Mouse (Mus musculus): ENCODE measurements around the gene Vwf. TPM values are rescaled to one million over a fixed set of nuclear protein-coding genes. Genes with fewer than 3 reads are reported as not detected.

Gene Vwf
- total and polyA plus RNA-seq, 2 experiments from 2014 or later, result 16.6 to 36.7 TPM

- no peak for TF ChIP-seq CTCF (IDR thresholded peaks at IDR 0.05)
- Histone ChIP-seq H3K9me3 (ENCODE audit: low read length) (no peaks in the 10 kb centered on the region), H3K9ac (replicated peaks; ENCODE audit: low read length, poor library complexity, severe bottlenecking) (no peak overlapping the region), H3K4me2 (ENCODE audit: low read depth, low read length, poor library complexity, severe bottlenecking) (no peak overlapping the region), H3K36me3 (ENCODE audit: insufficient read depth, low read length) (no peaks in the 10 kb centered on the region), H3K4me1 (ENCODE audit: insufficient read depth, low read length) (0 out of 2 replicates have a peak, but pooled peaks cover 4% of the 10 kb centered on the region), H3K27me3 (ENCODE audit: insufficient read depth, low read length) (no peaks in the 10 kb centered on the region), H3K4me3 (ENCODE audit: low read depth, low read length) (no peak overlapping the region), H3K27ac (ENCODE audit: low read depth, low read length) (no peak overlapping the region)
- no peak for ATAC-seq (ENCODE audit: low FRiP score)
- 66% methylated on average over 8 of the region's 8 CpGs for WGBS
- DNase-seq (ENCODE audit: low spot score), result peak; percentile 13
These were observed 43.9 kb downstream of the Vwf start for GRCm38 (mm10) chr6:125590471-125590870.

GRCm38 (mm10) chr6:125591652-125592385, 45.2 kb downstream of the Vwf start:
- Histone ChIP-seq H3K9ac (replicated peaks; ENCODE audit: low read length, poor library complexity, severe bottlenecking) (no peak overlapping the region), H3K4me2 (ENCODE audit: low read depth, low read length, poor library complexity, severe bottlenecking) (no peak overlapping the region), H3K27ac (ENCODE audit: low read depth, low read length) (no peak overlapping the region), H3K9me3 (ENCODE audit: low read length) (no peaks in the 10 kb centered on the region), H3K4me1 (ENCODE audit: insufficient read depth, low read length) (no peaks in the 10 kb centered on the region), H3K4me3 (ENCODE audit: low read depth, low read length) (no peak overlapping the region), H3K36me3 (ENCODE audit: insufficient read depth, low read length) (no peaks in the 10 kb centered on the region), H3K27me3 (ENCODE audit: insufficient read depth, low read length) (no peaks in the 10 kb centered on the region)
- ATAC-seq (ENCODE audit: low FRiP score) (no peak), DNase-seq (ENCODE audit: low spot score) (no peak)
- 66% methylated on average over 8 of the region's 8 CpGs for WGBS
- no peak for TF ChIP-seq CTCF (IDR thresholded peaks at IDR 0.05)

DNA sequence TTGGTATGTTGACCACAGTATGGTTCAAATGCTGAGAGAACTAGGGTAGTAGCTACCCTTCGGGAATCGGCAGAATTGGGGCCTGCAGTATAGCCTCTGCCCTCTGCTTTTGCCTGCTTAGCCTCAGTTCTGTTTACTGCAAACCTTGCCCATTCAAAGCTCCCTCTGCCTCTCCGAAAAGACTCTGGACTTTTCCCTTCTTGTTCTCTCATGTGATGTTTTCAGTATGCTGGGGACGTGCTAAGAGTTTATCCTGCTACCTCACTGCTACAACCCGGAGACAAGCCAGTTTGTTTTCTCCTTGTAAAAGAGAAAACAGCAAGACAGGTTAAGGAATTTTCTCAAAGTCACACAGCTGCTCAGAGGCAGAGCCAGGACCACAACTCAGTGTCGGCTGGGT, 46.0 kb downstream of the Vwf start:
- H3K4me1 ChIP-seq (ENCODE audit: insufficient read depth, low read length), result no peaks in the 10 kb centered on the region
- no peak overlapping the region for H3K4me2 ChIP-seq (ENCODE audit: low read depth, low read length, poor library complexity, severe bottlenecking)
- ATAC-seq (ENCODE audit: low FRiP score) (no peak), DNase-seq (ENCODE audit: low spot score) (no peak)
- no peak overlapping the region for H3K9ac ChIP-seq (replicated peaks; ENCODE audit: low read length, poor library complexity, severe bottlenecking)
- no peaks in the 10 kb centered on the region for H3K36me3 ChIP-seq (ENCODE audit: insufficient read depth, low read length)
- H3K27ac ChIP-seq (ENCODE audit: low read depth, low read length), result no peak overlapping the region
- no peaks in the 10 kb centered on the region for H3K9me3 ChIP-seq (ENCODE audit: low read length)
- 94% methylated on average over 6 of the region's 6 CpGs for WGBS
- TF ChIP-seq CTCF (IDR thresholded peaks at IDR 0.05), result no peak
- no peaks in the 10 kb centered on the region for H3K27me3 ChIP-seq (ENCODE audit: insufficient read depth, low read length)
- H3K4me3 ChIP-seq (ENCODE audit: low read depth, low read length), result no peak overlapping the region

DNA sequence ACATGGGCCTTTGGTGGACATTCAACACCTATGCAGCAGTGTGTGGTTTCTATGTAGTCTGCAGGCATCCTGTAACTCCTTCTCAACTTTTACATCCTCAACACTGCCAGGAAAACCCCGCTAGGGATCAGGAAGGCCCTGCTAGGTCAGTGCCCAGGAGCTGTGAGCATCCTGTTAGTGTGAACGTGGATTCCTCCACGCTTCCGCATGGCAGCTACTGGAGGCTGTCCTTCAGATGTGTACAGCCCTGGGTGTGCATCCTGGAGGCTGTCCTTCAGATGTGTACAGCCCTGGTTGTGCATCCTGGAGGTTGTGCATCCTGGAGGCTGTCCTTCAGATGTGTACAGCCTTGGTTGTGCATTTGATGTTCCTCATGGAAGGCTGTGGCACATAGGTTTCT, 47.7 kb downstream of the Vwf start:
- no peak for DNase-seq (ENCODE audit: low spot score)
- Histone ChIP-seq H3K9me3 (ENCODE audit: low read length) (no peaks in the 10 kb centered on the region), H3K4me2 (ENCODE audit: low read depth, low read length, poor library complexity, severe bottlenecking) (no peak overlapping the region), H3K27ac (ENCODE audit: low read depth, low read length) (no peak overlapping the region), H3K27me3 (ENCODE audit: insufficient read depth, low read length) (no peaks in the 10 kb centered on the region), H3K9ac (replicated peaks; ENCODE audit: low read length, poor library complexity, severe bottlenecking) (no peak overlapping the region), H3K36me3 (ENCODE audit: insufficient read depth, low read length) (no peaks in the 10 kb centered on the region), H3K4me3 (ENCODE audit: low read depth, low read length) (no peak overlapping the region), H3K4me1 (ENCODE audit: insufficient read depth, low read length) (no peaks in the 10 kb centered on the region)
- TF ChIP-seq CTCF (IDR thresholded peaks at IDR 0.05), result no peak
- WGBS, result 90% methylated on average over 4 of the region's 4 CpGs
- no peak for ATAC-seq (ENCODE audit: low FRiP score)

GRCm38 (mm10) chr6:125594825-125595224, 48.3 kb downstream of the Vwf start:
- no peak for DNase-seq (ENCODE audit: low spot score)
- H3K36me3 ChIP-seq (ENCODE audit: insufficient read depth, low read length), result no peaks in the 10 kb centered on the region
- H3K27me3 ChIP-seq (ENCODE audit: insufficient read depth, low read length), result no peaks in the 10 kb centered on the region
- no peak overlapping the region for H3K27ac ChIP-seq (ENCODE audit: low read depth, low read length)
- no peaks in the 10 kb centered on the region for H3K4me1 ChIP-seq (ENCODE audit: insufficient read depth, low read length)
- H3K4me2 ChIP-seq (ENCODE audit: low read depth, low read length, poor library complexity, severe bottlenecking), result no peak overlapping the region
- no peak for ATAC-seq (ENCODE audit: low FRiP score)
- no peak overlapping the region for H3K9ac ChIP-seq (replicated peaks; ENCODE audit: low read length, poor library complexity, severe bottlenecking)
- TF ChIP-seq CTCF (IDR thresholded peaks at IDR 0.05), result no peak
- H3K4me3 ChIP-seq (ENCODE audit: low read depth, low read length), result no peak overlapping the region
- 77% methylated on average over 4 of the region's 4 CpGs for WGBS
- H3K9me3 ChIP-seq (ENCODE audit: low read length), result no peaks in the 10 kb centered on the region

GRCm38 (mm10) chr6:125596701-125597318, 50.2 kb downstream of the Vwf start:
- Histone ChIP-seq H3K4me2 (ENCODE audit: low read depth, low read length, poor library complexity, severe bottlenecking) (no peak overlapping the region), H3K36me3 (ENCODE audit: insufficient read depth, low read length) (no peaks in the 10 kb centered on the region), H3K4me1 (ENCODE audit: insufficient read depth, low read length) (no peaks in the 10 kb centered on the region), H3K4me3 (ENCODE audit: low read depth, low read length) (no peak overlapping the region), H3K27me3 (ENCODE audit: insufficient read depth, low read length) (no peaks in the 10 kb centered on the region), H3K9me3 (ENCODE audit: low read length) (no peaks in the 10 kb centered on the region), H3K27ac (ENCODE audit: low read depth, low read length) (0 out of 2 replicates have a peak overlapping the region, but pooled peaks have one; percentile 6), H3K9ac (replicated peaks; ENCODE audit: low read length, poor library complexity, severe bottlenecking) (no peak overlapping the region)
- no peak for ATAC-seq (ENCODE audit: low FRiP score)
- WGBS, result 28% methylated on average over 16 of the region's 16 CpGs
- no peak for DNase-seq (ENCODE audit: low spot score)
- TF ChIP-seq CTCF (IDR thresholded peaks at IDR 0.05), result no peak
